Mouse (Mus musculus): ENCODE data around the gene Nap1l1.

Nap1l1 gene

DNA sequence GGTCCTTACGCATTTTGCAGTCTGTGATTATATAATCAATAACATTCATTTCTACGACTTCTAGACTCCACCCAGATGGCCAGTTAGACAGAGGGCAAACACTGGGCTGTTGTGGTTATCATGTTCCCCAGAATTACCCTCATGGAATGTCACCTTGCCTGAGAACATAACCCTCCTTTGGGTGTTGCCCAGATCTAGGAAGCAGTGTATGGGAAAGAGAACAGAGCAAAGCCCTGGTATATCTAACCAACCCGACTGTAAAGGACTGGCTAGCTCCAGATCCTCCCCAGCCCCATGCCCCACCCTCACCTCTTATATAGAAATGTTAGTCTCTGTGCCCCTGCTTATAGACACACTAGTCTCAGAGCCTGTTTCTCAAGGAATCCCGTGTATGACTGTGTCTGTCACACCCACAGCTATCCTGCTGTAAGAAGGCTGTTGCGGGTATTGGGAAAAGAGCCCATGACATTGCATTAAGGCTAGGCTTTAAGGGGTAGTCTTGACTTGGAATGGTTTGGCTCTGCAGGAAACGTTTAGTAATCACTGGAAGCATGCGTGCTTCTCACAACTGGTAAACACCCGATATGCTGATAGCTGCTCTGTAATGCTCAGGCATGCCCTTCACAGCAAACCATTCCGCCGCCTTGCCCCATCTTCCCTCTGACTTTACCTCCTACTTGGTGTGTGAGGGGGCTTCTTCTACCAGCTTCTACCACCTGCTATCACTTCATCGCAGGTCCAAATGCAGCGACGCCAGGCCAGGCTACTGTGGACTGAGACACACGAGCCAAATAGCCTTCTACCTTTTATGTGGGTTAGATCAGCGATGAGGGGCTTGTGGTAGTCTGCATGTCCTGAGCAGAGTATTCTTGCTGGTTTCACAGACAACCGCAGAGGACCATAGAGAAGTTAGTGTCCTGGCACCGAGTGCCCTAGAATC is 42.3 kb downstream of the Nap1l1 start:
- DNase-seq (ENCODE audit: low read depth): no peak

GRCm38 (mm10) chr10:111516172-111516588 is 43.2 kb downstream of the Nap1l1 start:
- peak; percentile 88 for DNase-seq (ENCODE audit: low read depth)

- DNase-seq (ENCODE audit: low read depth): peak; percentile 75
Measured at GRCm38 (mm10) chr10:111516804-111517436, 43.9 kb downstream of the Nap1l1 start.

DNA sequence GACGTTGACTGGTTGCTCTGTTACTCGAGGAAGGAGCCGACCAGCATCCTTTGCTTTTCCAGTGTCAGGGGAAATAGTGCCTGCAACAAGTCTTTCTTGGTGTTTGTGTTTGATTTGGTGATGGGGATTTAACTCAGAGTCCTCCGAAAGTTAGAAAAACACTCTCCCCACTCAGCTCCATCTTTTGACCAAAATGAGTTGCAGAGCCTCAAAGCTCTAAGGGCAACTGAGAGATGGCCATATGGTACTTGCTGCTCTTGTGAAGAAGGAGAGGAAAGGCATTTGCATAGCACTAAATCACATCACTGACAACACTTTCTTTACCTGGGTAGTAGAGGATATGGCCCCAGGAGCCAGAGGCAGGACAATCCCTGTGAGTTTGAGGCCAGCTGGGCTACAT is 45.3 kb downstream of the Nap1l1 start:
- DNase-seq (ENCODE audit: low read depth): no peak

GRCm38 (mm10) chr10:111519620-111520370 is 46.8 kb downstream of the Nap1l1 start:
- no peak for DNase-seq (ENCODE audit: low read depth)

DNA sequence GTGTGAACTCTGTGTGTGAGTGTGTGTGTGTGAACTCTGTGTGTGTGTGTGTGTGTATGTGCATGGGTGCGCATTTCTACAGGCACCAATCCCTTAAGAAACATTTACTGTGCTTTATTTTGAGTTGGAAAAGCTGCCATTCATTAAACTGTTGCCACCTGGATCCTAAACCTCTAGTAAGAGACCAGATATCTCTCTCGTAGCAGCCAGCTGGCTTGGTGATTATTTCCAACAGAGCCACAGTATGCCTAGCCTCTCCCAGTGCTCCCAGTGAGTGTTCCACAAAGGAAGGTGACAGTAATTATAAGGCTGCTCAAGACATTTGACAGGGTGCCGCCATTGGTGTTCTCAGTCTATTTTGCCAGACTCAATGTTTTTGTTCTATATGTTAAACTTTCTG is 47.6 kb downstream of the Nap1l1 start:
- no peak for DNase-seq (ENCODE audit: low read depth)

DNA sequence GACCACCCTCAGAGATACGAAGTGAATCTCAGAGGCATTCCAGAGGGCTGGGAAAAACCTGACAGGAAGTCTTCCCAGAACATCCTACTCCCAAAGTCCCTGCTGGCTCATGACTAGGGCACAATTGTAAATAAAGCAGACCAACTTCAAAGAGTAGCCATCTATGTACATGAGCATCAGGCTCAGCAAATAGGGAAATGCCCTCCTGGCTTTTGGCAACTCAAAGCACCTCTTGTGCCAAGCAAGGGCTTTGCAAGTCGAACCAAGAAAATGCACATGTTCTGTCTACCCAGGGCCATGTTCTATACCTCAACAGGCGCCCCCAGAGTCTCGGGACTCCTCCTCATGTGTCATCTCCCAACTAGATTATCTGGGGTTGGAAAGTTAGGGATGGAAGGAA is 48.6 kb downstream of the Nap1l1 start:
- DNase-seq (ENCODE audit: low read depth): no peak

GRCm38 (mm10) chr10:111522230-111522629 is 49.2 kb downstream of the Nap1l1 start:
- DNase-seq (ENCODE audit: low read depth): no peak

DNA sequence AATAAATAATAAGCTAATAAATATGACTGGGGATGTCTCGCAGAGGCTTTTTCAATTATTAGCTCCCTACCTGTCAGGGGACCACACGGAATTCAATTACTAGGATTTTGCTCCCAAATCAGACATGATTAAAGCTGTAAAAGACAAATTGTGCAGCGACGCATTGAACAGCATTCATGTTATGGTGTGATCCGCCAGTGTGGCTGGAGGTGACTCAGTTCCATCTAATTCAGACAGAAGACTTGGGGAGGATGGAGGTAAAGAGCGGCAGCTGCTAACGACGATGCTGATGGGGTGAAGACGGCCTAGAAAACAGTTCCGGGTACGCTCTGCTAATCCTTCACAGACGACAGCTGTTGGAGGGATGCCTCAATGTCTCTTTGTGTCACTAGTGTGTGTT is 50.9 kb downstream of the Nap1l1 start:
- DNase-seq (ENCODE audit: low read depth): no peak

DNA sequence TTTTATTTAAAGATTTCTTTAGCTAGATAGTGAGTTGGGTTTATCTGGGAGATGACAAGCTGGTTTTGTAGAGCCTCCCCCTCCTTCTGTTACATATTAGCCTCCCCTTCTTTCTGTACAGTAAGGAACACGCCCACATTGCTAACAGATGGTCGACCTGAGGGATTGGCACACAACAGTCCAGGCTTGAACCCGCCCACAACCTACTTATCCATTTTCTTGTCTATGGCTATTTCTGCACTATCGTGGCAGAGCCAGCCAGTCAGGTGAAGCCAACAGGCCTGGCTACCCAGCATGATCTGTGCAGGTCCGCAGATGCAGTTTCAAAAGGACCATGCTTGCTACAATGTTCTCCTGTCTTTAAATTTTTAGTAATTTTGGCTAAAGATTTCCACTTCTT is 54.0 kb downstream of the Nap1l1 start:
- DNase-seq (ENCODE audit: low read depth): no peak

GRCm38 (mm10) chr10:111527613-111528012 is 54.6 kb downstream of the Nap1l1 start:
- DNase-seq (ENCODE audit: low read depth): no peak

- DNase-seq (ENCODE audit: low read depth): no peak
Measured at GRCm38 (mm10) chr10:111528283-111528682, 55.3 kb downstream of the Nap1l1 start.

GRCm38 (mm10) chr10:111530398-111530797 is 57.4 kb downstream of the Nap1l1 start:
- DNase-seq (ENCODE audit: low read depth): no peak

GRCm38 (mm10) chr10:111534691-111535090 is 61.7 kb downstream of the Nap1l1 start:
- DNase-seq (ENCODE audit: low read depth): no peak

DNA sequence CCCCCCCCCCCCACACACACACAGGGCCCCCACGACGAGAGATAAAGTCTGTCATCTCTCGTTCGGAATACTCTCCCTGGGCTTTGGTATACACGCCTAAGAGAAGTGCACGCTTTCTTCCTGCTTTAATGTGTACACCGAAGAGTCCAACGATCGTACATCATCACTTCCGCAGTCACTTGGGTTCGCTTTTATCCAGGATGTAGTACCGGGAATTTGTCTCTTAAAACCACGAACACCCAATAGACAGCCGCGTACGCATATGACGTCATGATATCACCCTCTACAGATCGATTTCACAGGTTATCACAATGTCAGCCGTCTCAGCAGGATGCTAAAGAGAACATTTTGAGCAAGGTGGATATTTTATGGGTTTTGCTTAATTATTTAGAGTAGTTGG is 64.4 kb downstream of the Nap1l1 start:
- no peak for DNase-seq (ENCODE audit: low read depth)

DNA sequence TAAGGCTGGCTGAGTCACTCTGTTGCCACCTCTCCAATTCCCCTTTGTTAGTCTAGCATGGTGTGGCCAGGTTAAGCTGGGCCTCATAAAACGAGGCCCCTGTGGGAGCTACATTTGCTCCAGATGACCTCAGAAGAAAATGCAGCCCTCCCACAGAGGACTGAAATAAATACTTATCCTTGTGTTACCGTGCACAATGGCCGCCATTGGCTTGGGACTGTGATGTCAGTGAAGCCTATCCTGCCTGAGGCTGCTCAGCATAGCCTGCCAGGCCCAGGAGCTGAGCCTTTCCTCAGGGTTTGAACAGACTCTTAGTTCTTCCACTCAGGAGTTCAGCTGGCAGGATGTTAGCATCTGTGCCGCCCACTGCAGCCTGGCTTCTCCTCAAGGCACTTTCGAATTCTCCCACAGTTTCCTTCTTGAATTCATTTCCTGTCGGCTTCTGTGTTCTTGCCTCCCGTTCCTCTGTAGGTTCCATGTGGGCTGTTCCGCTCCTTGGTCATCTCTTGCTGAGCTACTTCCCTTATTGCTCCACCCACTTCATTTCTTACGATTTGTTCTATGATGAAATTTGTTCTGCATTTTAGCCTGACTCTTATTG is 66.8 kb downstream of the Nap1l1 start:
- DNase-seq (ENCODE audit: low read depth): peak; percentile 67

- DNase-seq (ENCODE audit: low read depth): no peak
Measured at GRCm38 (mm10) chr10:111540678-111541077, 67.7 kb downstream of the Nap1l1 start.

GRCm38 (mm10) chr10:111543106-111543505 is 70.1 kb downstream of the Nap1l1 start:
- DNase-seq (ENCODE audit: low read depth): no peak

DNA sequence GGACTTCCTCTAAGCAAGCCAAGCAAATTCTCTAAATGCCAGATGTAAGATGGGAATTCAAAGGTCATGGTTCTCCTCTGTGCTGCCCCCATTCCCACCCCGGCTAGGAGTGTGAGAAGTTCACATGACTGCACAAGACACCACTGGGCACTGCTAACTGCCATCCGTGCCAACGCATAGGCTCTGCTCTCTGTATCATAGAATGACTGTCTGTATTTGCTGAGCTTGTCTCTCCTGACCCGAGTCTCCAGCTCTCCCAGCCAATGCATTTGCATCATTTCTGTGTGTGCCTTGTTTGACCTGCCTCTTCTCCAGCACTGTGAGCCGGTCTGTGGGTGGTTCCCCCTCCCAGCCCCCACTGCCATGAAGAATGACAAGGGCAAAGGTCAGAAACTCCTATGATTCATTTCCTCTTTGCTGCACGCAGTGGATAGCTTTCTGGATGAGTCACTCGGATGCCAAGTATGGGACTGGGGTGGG is 70.8 kb downstream of the Nap1l1 start:
- peak; percentile 60 for DNase-seq (ENCODE audit: low read depth)

GRCm38 (mm10) chr10:111544311-111544710 is 71.3 kb downstream of the Nap1l1 start:
- DNase-seq (ENCODE audit: low read depth): no peak

- no peak for DNase-seq (ENCODE audit: low read depth)
Measured at GRCm38 (mm10) chr10:111545648-111546047, 72.6 kb downstream of the Nap1l1 start.
